Mouse (Mus musculus) heart, postnatal 0 days (tissue): ENCODE measurements around the gene Ankrd9.

Experiments
- CTCF ChIP-seq: IDR thresholded peaks from 2 replicates; pipeline ENCODE4 v1.5.1; 2016; ENCODE audit warnings: antibody characterized with exemption, control low read depth, low read depth
- EP300 ChIP-seq: IDR thresholded peaks from 2 replicates; pipeline ENCODE4 v1.6.1; 2016; ENCODE audit warnings: antibody characterized with exemption, low read depth

DNA sequence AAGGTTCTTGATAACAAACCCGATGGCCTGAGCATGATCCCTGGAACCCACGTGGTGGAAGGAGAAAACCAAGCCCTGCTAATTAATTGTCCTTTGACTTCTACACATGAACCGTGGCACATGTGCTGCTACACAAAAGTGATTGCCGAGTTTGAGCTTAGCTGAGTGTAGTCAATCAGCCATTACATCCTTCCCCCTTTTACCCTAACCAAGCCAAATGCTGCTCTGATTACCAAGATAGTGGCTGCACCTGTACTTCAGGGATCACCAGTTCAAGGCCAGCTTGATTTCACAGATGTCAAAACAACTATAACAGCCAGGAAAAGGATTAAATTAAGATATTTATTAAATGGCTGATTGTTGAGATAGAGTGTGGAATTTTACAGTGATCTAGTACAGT lies 28.7 kb downstream of the Ankrd9 start:
- TF ChIP-seq CTCF (no peak), EP300 (no peak)
